Mouse (Mus musculus): ENCODE measurements at regions not wholly inside any gene's neighbourhood (a gene's known extent, or its start where the extent isn't known, plus 50 kb on each side); places are given as distances from the start of the nearest gene placed in this dataset.

GRCm38 (mm10) chr8:127936792-127937435 is 421.5 kb upstream of the Nrp1 start:
- Histone ChIP-seq H3K36me3 (no peaks in the 10 kb centered on the region), H3K4me2 (replicated peaks) (no peak overlapping the region), H3K4me3 (no peak overlapping the region), H3K9me3 (no peaks in the 10 kb centered on the region), H3K9ac (replicated peaks) (no peak overlapping the region), H3K27ac (replicated peaks) (peak overlapping the region; percentile 80), H3K4me1 (peaks cover 34% of the 10 kb centered on the region), H3K27me3 (no peaks in the 10 kb centered on the region)
- peak; percentile 57 for ATAC-seq (replicated peaks)
- 24% methylated on average over 6 of the region's 6 CpGs for WGBS

DNA sequence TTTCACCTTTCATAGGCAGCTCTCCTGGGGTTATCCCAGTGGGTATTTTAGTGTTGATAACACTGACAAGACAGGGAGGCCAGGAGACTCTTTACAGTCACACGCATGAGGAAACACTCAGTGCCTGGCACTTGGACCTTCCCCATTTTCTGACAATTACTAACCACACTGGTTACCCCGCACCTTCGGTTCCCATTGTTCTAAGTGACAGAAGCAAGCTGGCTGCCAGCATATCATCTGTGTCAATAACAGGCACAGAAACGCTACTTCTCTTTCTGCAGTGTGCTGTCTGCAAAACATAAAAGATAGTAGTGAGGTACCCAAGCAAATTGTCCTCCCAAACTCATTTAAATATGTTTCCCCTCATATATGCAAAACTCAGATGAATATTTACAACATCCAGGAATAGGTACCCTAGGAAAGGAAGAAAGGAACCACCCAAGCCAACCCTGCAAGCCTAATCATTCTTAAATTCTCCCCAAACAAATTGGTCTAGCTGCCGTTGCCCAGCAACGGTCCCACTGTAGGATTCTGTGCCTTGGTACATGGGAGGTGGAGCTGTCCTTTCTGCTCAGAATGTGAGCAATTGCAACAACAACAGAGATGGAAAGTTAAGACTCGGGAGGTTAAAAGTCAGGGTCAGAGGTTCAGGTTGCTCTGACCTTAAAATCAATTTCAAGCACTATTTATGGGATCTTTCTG is 419.0 kb upstream of the Nrp1 start:
- ATAC-seq (replicated peaks): peak; percentile 81
- H3K9ac ChIP-seq (replicated peaks): no peak overlapping the region

DNA sequence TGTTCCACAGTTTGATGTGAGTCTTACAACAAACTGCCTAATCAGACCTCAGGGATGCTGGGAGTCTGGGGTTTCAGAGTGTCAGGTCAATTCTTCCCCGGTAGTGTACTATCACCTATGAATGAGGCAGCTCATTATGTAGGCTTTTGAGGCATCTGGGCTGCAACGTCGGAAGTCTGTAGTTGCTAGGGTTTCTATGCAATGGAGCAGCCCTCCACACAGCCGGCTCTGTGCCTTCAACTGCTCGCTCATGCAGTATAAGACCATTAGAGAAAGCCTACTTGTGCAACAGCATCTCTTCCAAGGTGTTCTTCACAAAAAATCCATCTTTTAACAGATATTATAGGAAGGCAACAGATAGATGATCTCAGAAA is 418.4 kb upstream of the Nrp1 start:
- no peaks in the 10 kb centered on the region for H3K9me3 ChIP-seq
- H3K9ac ChIP-seq (replicated peaks): no peak overlapping the region
- ATAC-seq (replicated peaks): no peak; the same call in 1 of the 2 replicates
- peak overlapping the region; percentile 53 for H3K27ac ChIP-seq (replicated peaks)
- H3K4me1 ChIP-seq: peaks cover 28% of the 10 kb centered on the region
- H3K4me3 ChIP-seq: no peak overlapping the region
- 25% methylated on average over 5 of the region's 5 CpGs for WGBS
- H3K36me3 ChIP-seq: no peaks in the 10 kb centered on the region
- no peaks in the 10 kb centered on the region for H3K27me3 ChIP-seq
- H3K4me2 ChIP-seq (replicated peaks): no peak overlapping the region

More for the DNA sequence above, 419.0 kb upstream of the Nrp1 start:
- peak overlapping the region; percentile 53 for H3K27ac ChIP-seq (replicated peaks)
- no peak overlapping the region for H3K4me2 ChIP-seq (replicated peaks)
- H3K4me3 ChIP-seq: no peak overlapping the region
- peaks cover 28% of the 10 kb centered on the region for H3K4me1 ChIP-seq
- H3K27me3 ChIP-seq: no peaks in the 10 kb centered on the region
- H3K36me3 ChIP-seq: no peaks in the 10 kb centered on the region
- H3K9me3 ChIP-seq: no peaks in the 10 kb centered on the region
- WGBS: 24% methylated on average over 7 of the region's 7 CpGs

GRCm38 (mm10) chr8:127942319-127942718 is 416.1 kb upstream of the Nrp1 start:
- H3K9me3 ChIP-seq: no peaks in the 10 kb centered on the region
- H3K27ac ChIP-seq (replicated peaks): no peak overlapping the region
- ATAC-seq (replicated peaks): no peak
- no peak overlapping the region for H3K9ac ChIP-seq (replicated peaks)
- H3K4me2 ChIP-seq (replicated peaks): no peak overlapping the region
- no peak overlapping the region for H3K4me3 ChIP-seq
- no peaks in the 10 kb centered on the region for H3K36me3 ChIP-seq
- H3K4me1 ChIP-seq: peaks cover 16% of the 10 kb centered on the region
- H3K27me3 ChIP-seq: no peaks in the 10 kb centered on the region

DNA sequence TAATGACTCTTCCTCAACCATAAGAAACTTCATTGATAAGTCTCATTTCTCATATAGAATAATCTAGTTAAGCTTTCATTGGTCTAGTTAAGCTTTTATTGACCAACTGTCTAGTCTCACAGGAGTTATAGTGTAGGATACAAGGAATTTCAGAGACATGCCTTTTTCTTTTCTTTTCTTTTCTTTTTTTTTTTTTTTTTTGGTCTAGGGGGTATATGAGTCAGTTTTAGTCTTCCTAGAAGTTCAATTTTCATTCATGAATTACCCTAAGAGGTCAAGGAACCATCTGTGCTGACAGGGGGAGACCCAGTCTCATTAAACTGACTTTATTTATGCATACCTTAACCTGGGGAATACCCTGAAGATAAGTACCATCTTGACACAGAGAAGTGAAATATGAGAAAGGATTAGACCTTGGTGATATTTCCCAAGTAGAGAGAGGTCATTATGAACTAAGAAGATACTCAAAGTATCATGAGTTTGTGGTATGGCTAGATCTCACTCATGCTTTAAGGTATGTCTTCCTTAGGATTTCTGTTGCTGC is 413.4 kb upstream of the Nrp1 start:
- no peak for ATAC-seq (replicated peaks)

GRCm38 (mm10) chr8:127957571-127957970 is 400.8 kb upstream of the Nrp1 start:
- no peak for ATAC-seq (replicated peaks)
- WGBS: 76% methylated on average over 1 of the region's 1 CpGs
- H3K36me3 ChIP-seq: no peaks in the 10 kb centered on the region
- H3K9me3 ChIP-seq: no peaks in the 10 kb centered on the region
- H3K27ac ChIP-seq (replicated peaks): no peak overlapping the region
- no peaks in the 10 kb centered on the region for H3K27me3 ChIP-seq
- no peak overlapping the region for H3K9ac ChIP-seq (replicated peaks)
- peaks cover 7% of the 10 kb centered on the region for H3K4me1 ChIP-seq
- no peak overlapping the region for H3K4me2 ChIP-seq (replicated peaks)
- no peak overlapping the region for H3K4me3 ChIP-seq

More for the DNA sequence above, 413.4 kb upstream of the Nrp1 start:
- no peak overlapping the region for H3K27ac ChIP-seq (replicated peaks)
- H3K9me3 ChIP-seq: no peaks in the 10 kb centered on the region
- no peak overlapping the region for H3K4me2 ChIP-seq (replicated peaks)
- H3K27me3 ChIP-seq: no peaks in the 10 kb centered on the region
- no peak overlapping the region for H3K4me3 ChIP-seq
- no peak overlapping the region for H3K9ac ChIP-seq (replicated peaks)
- H3K36me3 ChIP-seq: no peaks in the 10 kb centered on the region
- peaks cover 5% of the 10 kb centered on the region for H3K4me1 ChIP-seq

DNA sequence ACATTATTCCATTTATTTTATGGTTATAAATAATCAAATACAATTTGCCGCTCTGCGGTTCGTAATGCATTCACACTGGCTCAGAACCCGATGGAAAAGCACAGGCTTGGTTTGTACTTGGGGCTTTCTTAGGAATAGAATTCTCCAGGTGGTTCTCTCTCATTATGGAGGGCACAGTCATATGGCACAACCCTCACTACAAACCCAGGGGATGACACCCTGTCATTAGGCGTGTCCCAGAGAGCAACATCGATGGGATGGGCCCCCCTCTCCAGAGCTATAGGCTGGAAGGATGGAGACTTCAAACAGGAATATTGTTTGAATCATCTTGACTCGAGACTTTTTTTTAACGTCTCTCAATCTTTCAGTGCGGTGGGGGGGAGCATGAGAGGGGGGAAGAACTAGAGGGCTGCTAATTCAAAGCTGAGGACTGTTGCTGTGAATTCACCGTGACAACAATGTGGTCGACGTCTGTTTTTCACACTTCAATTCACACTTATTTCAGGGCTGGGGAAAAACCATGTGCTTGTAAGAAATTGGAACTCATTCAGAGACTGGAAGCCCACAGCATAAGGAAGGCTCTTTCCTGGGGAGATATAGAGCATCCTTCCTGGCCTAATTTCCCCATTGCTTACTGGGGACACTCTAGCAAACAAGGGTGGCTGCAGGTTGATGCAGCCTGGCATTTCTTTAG is 399.9 kb upstream of the Nrp1 start:
- Histone ChIP-seq H3K9me3 (no peaks in the 10 kb centered on the region), H3K4me3 (no peak overlapping the region), H3K4me2 (replicated peaks) (no peak overlapping the region), H3K36me3 (no peaks in the 10 kb centered on the region), H3K27ac (replicated peaks) (no peak overlapping the region), H3K27me3 (no peaks in the 10 kb centered on the region), H3K9ac (replicated peaks) (no peak overlapping the region), H3K4me1 (peaks cover 7% of the 10 kb centered on the region)
- WGBS: 40% methylated on average over 12 of the region's 12 CpGs
- ATAC-seq (replicated peaks): peak; percentile 71

DNA sequence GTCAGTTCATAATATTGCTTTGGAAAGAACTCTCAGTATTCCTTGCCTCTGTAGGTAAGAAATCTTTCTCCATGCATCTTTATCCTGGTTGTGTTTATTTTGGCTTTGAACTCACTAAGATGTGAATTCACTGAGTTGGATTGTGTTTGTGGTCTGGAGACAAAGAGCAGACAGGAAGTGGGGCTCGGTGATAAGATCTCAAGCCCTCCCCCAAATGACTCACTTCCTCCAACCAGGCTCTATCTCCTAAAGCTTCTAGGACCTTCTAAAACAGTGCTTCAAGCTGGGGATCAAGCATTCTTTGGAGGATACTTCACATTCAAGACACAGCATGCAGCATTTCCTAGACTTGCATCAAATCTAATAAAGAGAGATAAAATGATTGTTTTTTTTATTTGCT is 395.5 kb upstream of the Nrp1 start:
- Histone ChIP-seq H3K9ac (replicated peaks) (no peak overlapping the region), H3K4me1 (peaks cover 7% of the 10 kb centered on the region), H3K27ac (replicated peaks) (no peak overlapping the region), H3K27me3 (no peaks in the 10 kb centered on the region), H3K4me3 (no peak overlapping the region), H3K4me2 (replicated peaks) (no peak overlapping the region), H3K9me3 (no peaks in the 10 kb centered on the region), H3K36me3 (no peaks in the 10 kb centered on the region)
- ATAC-seq (replicated peaks): no peak
- 97% methylated on average over 1 of the region's 1 CpGs for WGBS

GRCm38 (mm10) chr8:127963625-127964024 is 394.8 kb upstream of the Nrp1 start:
- H3K9ac ChIP-seq (replicated peaks): no peak overlapping the region
- H3K4me1 ChIP-seq: peaks cover 3% of the 10 kb centered on the region
- no peak overlapping the region for H3K27ac ChIP-seq (replicated peaks)
- H3K27me3 ChIP-seq: no peaks in the 10 kb centered on the region
- 78% methylated on average over 6 of the region's 6 CpGs for WGBS
- ATAC-seq (replicated peaks): no peak
- H3K4me2 ChIP-seq (replicated peaks): no peak overlapping the region
- no peaks in the 10 kb centered on the region for H3K36me3 ChIP-seq
- H3K9me3 ChIP-seq: no peaks in the 10 kb centered on the region
- H3K4me3 ChIP-seq: no peak overlapping the region

- no peaks in the 10 kb centered on the region for H3K4me1 ChIP-seq
Measured at GRCm38 (mm10) chr8:127964801-127965200, 393.6 kb upstream of the Nrp1 start.

GRCm38 (mm10) chr8:127965341-127965740 is 393.1 kb upstream of the Nrp1 start:
- no peak overlapping the region for H3K4me2 ChIP-seq (replicated peaks)
- ATAC-seq (replicated peaks): no peak
- H3K9me3 ChIP-seq: no peaks in the 10 kb centered on the region
- H3K27me3 ChIP-seq: no peaks in the 10 kb centered on the region
- 79% methylated on average over 2 of the region's 2 CpGs for WGBS
- H3K27ac ChIP-seq (replicated peaks): no peak overlapping the region
- H3K4me3 ChIP-seq: no peak overlapping the region
- H3K9ac ChIP-seq (replicated peaks): no peak overlapping the region
- no peaks in the 10 kb centered on the region for H3K4me1 ChIP-seq
- no peaks in the 10 kb centered on the region for H3K36me3 ChIP-seq

More at GRCm38 (mm10) chr8:127964801-127965200, 393.6 kb upstream of the Nrp1 start:
- no peaks in the 10 kb centered on the region for H3K9me3 ChIP-seq
- no peak overlapping the region for H3K27ac ChIP-seq (replicated peaks)
- H3K4me2 ChIP-seq (replicated peaks): no peak overlapping the region
- no peaks in the 10 kb centered on the region for H3K27me3 ChIP-seq
- ATAC-seq (replicated peaks): no peak
- H3K4me3 ChIP-seq: no peak overlapping the region
- H3K36me3 ChIP-seq: no peaks in the 10 kb centered on the region
- no peak overlapping the region for H3K9ac ChIP-seq (replicated peaks)

- Histone ChIP-seq H3K4me2 (replicated peaks) (no peak overlapping the region), H3K4me1 (no peaks in the 10 kb centered on the region), H3K9me3 (no peaks in the 10 kb centered on the region), H3K27me3 (no peaks in the 10 kb centered on the region), H3K27ac (replicated peaks) (no peak overlapping the region), H3K4me3 (no peak overlapping the region), H3K9ac (replicated peaks) (no peak overlapping the region), H3K36me3 (no peaks in the 10 kb centered on the region)
- WGBS: 95% methylated on average over 2 of the region's 2 CpGs
- no peak for ATAC-seq (replicated peaks)
Measured at GRCm38 (mm10) chr8:127968026-127968425, 390.4 kb upstream of the Nrp1 start.
